Mouse (Mus musculus) mature B cell (primary cell): Measurements from ENCODE around the gene Coa3.

Source experiments
- in situ Hi-C: fragments of 300-500 bp; cut with MboI; formaldehyde crosslinking; loops from 2 replicates; pipeline ENCODE4 v1.14.3; 2019

The Coa3 gene

DNA sequence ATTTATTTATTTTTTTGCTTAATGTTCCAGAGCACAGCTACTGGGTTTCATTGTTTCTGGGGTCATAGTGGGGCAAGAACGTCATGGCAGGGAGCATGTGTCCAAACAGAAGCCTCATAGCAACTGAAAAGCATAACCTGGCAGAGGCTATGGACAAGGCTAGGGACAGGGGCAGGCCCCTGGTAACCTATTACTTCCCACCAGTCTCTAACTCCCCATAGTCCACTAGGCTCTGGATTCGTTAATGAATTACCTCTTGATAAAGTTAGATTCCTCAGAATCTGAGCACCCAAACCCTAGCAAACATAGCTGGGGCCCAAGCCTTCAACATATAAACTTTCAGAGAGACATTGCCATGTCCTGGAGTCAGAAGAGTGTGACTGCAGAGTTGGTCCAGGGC lies 27.9 kb downstream of the Coa3 start:
- in situ Hi-C loops = no loop called here

DNA sequence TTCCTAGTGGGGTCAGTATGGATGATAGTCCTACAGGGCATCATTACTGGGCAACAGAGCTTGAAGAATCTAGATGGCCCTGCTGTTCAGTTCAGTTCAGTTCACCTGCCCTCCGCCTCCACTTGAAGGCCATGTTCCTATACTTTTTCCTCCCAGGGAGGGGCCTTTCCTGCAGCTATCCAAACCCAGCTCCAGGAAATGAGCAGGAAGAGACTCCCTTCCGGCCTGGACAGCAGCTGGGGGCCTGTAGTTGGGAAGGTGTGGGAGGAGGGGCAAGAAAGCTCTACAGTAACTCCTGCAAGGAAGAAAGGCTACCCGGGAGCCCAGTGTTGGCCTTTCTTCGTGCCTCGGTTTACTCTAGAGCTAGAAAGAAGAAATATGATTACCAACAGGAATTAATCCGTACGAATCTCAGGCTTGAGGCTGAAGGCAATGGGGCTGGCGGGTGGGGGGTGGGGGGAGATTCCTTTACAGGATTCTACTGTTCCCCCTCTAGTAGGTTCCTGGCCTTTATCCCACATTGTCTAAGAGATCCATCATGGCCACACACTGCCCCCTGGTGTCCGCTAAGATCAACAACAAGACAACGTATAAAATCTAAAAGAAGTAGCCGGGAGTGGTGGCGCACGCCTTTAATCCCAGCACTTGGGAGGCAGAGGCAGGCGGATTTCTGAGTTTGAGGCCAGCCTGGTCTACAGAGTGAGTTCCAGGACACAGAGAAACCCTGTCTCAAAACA lies 30.5 kb downstream of the Coa3 start:
- in situ Hi-C loops = loop anchor here (5.0 kb wide), 1 partner anchor 36 kb away; no protein-coding TSS in a partner anchor

DNA sequence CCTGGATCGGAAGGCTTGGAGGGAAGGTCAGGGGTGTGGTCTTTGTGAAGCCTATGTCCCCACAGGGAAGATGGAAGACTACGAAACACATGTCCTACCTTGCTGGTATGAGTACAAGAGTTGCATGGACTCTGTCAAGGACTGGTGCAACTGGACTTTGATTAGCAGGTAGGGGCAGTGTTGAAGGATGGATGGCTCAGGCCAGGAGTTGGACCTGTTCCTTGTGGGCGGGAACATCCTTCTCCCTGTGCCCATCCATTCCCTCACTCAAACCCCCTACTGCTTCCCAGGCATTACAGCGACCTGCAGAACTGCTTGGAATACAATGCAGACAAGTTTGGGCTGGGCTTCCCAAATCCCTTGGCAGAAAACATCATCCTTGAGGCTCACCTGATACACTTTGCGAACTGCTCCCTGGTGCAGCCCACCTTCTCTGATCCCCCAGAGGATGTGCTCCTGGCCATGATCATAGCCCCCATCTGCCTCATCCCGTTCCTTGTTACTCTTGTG lies 31.3 kb downstream of the Coa3 start:
- in situ Hi-C loops = loop anchor here (5.0 kb wide), 1 partner anchor 35 kb away; no protein-coding TSS in a partner anchor

DNA sequence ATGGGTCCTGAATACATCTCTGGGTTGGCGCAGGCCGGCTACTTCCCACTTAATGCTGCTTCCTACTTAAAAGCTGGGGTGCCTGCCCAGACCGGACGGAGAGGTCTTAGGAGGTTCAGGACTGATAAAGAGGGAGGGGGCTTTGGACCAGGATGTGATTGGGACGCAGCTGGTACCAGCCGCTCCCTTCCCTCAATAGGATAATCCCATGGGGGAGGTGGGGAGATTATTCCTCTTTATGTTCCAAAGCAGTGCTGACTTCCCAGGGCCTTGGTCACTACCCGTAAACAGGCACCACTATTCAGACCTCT lies 32.3 kb downstream of the Coa3 start:
- in situ Hi-C loops = loop anchor here (5.0 kb wide), 1 partner anchor 34 kb away; no protein-coding TSS in a partner anchor

DNA sequence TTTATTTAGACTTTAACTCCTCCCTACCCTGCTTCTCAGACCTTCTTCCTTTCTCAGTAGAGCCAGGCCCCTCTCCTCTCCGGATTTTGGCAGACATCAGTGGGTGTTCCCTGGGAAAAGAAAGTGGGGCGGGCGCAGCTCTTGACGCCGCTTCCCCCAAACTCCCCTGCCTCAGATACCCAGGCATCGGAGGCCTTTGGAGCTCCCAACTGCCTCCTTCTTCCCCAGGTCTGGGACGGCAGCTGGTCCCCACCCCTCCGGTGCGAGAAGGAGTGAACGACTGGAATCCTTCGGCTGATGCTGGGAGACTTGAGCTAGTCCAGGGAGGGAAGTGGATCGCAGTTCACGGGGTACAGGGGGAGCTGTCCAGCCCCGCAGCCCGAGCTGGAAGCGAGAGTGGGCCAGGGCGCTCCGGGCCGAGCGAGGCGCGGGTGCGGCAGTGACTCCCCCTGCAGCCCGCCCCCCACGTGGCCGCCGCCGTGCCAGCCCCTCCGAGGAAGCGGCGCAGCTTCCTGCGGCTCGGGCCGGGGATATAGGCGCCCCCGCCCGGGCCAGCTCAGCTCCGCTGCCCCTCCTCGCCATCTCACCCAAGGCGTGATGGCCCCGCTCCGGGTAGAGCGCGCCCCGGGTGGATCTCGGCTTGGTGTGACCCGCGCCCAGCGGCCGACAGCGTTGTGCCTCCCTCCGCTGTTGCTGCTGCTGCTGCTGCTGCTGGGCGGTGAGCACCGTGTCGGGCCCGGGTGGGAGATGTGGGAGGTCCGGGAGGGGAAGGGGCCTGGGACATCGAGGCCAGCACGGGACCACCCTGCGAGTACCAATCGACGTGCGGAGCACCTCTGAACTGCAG lies 32.8 kb downstream of the Coa3 start, which contains the start of gene Ramp2:
Gene Ramp2, plus strand, starts transcription at position 174 of the 847 bp plus-strand sequence.
- in situ Hi-C loops = loop anchor here (5.0 kb wide), 1 partner anchor 34 kb away; no protein-coding TSS in a partner anchor

GRCm38 (mm10) chr11:101245071-101245470 lies 33.8 kb downstream of the Coa3 start:
- in situ Hi-C loops = loop anchor here (5.0 kb wide), 1 partner anchor 33 kb away; no protein-coding TSS in a partner anchor

- in situ Hi-C loops = no loop called here
These were observed 40.8 kb downstream of the Coa3 start for GRCm38 (mm10) chr11:101238071-101238647.

- in situ Hi-C loops = no loop called here
These were observed 42.1 kb downstream of the Coa3 start for GRCm38 (mm10) chr11:101236782-101237181.

- in situ Hi-C loops = no loop called here
These were observed 43.5 kb downstream of the Coa3 start for GRCm38 (mm10) chr11:101235429-101235828.

DNA sequence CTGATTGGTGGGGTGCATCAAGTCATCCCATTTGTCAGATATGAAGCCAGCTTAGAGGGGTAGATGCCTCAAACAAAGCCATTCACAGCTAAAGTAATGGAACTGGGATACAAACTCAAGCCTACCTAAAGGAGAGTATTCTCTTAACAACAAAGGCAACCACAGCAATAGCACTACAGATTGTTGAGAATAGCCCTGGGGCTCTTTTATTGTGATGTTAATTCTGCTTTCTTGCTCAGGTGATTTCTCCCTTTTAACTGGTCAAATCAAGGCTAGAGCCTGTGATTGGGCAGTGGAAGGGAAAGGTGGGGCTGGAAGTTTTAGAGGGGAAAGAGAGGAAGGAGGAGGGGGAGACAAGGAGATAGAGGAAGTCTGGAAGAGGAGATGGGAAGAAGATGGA lies 44.8 kb downstream of the Coa3 start:
- in situ Hi-C loops = no loop called here

DNA sequence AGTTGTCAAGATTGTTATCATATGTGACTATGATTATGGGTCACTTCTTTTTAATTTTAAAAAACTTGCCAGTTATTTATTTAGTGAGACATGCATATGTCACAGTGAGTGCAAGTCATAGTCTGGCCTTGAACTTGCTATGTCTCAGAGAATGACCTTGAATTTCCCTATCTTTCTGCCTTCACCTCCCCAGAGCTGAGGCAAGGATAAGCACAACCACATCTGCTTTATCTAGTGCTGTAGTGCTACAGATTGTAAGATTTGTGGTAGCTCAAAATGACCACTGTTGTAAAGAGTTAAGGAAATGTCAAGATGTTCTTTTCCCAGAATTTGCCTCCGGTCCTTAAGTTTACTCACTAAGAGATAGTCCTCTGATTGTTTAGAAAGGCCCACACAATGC lies 45.7 kb downstream of the Coa3 start:
- in situ Hi-C loops = no loop called here

DNA sequence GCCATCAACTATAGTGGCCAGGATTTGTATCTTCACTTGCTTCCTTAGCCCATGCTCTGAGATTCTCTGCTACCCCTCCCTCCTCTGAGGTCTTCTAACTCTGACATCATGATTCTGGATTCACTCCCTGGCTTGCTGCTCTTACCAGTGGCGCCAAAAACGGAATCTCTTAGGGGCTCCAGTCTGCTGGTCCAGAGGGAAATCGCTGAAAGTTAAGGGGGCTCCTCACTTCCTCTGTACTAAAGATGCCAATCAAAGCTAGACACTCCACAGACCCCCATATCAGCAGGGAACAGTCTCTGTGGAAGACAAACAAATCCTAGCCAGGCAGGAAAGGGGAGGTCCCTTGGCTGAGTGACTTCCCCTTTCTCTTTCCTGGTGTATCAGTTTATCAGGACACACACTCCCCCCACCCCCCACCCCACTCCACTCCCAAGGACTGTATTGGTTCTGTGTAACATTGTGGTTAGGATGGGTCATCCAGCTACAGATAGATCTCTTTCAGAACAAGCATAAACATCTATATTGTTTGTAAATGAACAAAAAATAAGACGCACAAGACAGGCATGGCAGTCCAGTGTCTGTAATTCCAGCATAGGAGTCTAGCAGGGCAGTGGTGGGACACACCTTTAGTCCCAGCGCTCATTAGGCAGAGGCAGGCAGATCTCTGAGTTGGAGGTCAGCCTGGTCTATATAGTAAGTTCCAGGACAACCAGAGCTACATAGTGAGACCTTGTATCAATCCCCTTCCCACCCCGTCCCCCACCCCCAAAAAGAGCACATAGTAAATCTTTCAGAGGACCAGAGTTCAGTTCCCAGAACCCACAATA lies 46.7 kb downstream of the Coa3 start:
- in situ Hi-C loops = no loop called here

- in situ Hi-C loops = no loop called here
These were observed 47.7 kb downstream of the Coa3 start for GRCm38 (mm10) chr11:101230991-101231871.

DNA sequence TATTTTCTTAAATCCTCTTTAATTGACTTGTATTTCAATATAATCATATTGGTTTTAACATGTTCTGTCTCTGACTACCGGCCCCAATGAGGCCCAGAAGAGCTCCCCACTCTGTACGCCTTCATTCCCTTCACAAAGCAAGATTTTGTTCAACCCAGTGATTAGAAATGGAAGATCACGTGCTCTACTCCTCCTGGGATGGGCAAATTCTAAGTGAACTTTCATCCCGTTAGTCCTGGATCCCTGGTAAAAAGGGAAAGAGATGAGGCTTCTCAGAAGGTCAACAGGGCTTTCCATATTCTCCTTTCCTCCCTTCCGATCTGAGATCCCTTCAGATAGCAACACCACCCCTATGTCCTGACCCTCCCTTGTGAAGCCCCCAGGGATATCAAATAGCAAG lies 48.4 kb downstream of the Coa3 start:
- in situ Hi-C loops = no loop called here

DNA sequence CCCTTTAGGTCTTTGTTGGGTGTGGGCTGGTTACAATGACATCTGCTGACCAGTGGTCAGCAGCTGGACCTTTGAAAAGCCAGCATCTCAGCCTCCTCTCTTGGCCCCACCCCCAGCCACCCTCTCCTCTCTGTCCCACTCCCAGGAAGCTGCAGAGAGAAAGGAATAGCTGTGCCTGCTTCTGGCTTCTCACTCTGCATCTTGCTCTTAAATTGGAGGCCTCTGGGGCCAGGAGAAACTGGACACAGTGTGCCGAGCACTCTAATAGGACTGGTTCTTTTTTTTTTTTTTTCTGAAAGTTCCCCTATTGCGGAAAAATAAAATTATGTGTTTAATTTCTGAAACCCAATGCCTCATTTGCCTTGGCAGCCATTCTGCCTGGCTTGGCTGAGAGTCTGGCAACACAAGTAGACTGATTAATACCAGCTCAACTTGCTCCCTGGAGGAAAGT lies 48.8 kb downstream of the Coa3 start:
- in situ Hi-C loops = no loop called here

GRCm38 (mm10) chr11:101229361-101229900 lies 49.5 kb downstream of the Coa3 start:
- in situ Hi-C loops = no loop called here
